Mouse (Mus musculus): Measurements from ENCODE around the gene Ephb3. TPM values are rescaled to one million over a fixed set of nuclear protein-coding genes. Genes with fewer than 3 reads are reported as not detected.

Gene Ephb3
- polyA plus RNA-seq, 1 experiment from 2014 or later, result 13.3 TPM

- H3K4me3 ChIP-seq, result no peak overlapping the region
- H3K27ac ChIP-seq, result no peak overlapping the region; the same call in 1 of the 2 replicates
- no peaks in the 10 kb centered on the region for H3K9me3 ChIP-seq
- peak; percentile 46; the same call in 1 of the 2 replicates for ATAC-seq (ENCODE audit: low FRiP score)
- 13% methylated on average over 5 of the region's 5 CpGs for WGBS
- peaks cover 29% of the 10 kb centered on the region for H3K4me1 ChIP-seq (replicated peaks)
- peaks cover 20% of the 10 kb centered on the region for H3K27me3 ChIP-seq
- H3K36me3 ChIP-seq, result no peaks in the 10 kb centered on the region
- H3K4me2 ChIP-seq, result no peak overlapping the region
- no peak overlapping the region; the same call in 1 of the 2 replicates for H3K9ac ChIP-seq
Measured at GRCm38 (mm10) chr16:21238722-21239121, 34.2 kb downstream of the Ephb3 start.

DNA sequence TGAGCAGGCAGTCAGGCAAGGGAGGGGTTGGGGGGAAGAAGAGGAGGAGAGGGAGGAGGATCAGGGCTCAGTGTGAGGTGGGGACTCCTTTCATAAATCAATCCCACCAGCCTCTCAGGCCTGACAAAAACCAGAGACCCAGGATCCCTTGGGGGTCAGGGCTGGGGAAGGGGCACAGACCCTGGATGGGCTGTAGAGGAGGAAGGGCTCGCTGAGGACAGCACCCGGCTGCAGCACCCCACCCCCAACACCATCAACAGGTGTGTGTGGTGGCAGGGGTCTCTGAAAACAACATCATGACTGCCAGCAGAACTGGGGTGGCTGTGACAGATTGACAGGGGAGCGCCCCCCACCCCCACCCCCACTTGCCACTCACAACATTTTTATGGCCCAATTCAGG, 36.0 kb downstream of the Ephb3 start:
- no peaks in the 10 kb centered on the region for H3K36me3 ChIP-seq
- no peaks in the 10 kb centered on the region for H3K9me3 ChIP-seq
- H3K9ac ChIP-seq, result no peak overlapping the region
- H3K27ac ChIP-seq, result no peak overlapping the region
- peaks cover 34% of the 10 kb centered on the region for H3K4me1 ChIP-seq (replicated peaks)
- ATAC-seq (ENCODE audit: low FRiP score), result no peak
- WGBS, result 59% methylated on average over 3 of the region's 3 CpGs
- H3K27me3 ChIP-seq, result peaks cover 34% of the 10 kb centered on the region
- H3K4me3 ChIP-seq, result no peak overlapping the region
- no peak overlapping the region for H3K4me2 ChIP-seq

DNA sequence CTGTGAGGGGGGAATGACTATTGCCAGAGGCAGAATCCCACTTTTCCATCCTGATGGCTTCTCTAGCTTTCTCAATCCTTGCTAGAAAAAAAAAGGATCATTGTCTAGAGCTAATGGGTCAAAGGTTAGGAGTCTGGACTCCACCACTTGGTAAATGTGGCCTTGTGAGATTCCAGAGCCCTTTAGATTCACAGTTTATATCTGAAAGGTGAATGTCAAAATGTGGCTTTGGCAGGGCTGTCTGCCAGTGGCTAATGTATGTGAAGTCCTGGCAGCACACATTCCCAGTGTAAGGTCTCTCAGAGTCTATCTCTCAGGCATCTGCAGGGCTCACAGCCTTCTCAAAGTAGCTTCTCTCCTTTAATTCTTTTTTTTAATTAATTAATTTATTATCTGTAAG, 36.5 kb downstream of the Ephb3 start:
- Histone ChIP-seq H3K4me2 (no peak overlapping the region), H3K9me3 (no peaks in the 10 kb centered on the region), H3K4me3 (no peak overlapping the region), H3K27me3 (peaks cover 34% of the 10 kb centered on the region), H3K9ac (no peak overlapping the region), H3K36me3 (no peaks in the 10 kb centered on the region), H3K4me1 (replicated peaks) (peaks cover 37% of the 10 kb centered on the region), H3K27ac (no peak overlapping the region)
- no peak for ATAC-seq (ENCODE audit: low FRiP score)

DNA sequence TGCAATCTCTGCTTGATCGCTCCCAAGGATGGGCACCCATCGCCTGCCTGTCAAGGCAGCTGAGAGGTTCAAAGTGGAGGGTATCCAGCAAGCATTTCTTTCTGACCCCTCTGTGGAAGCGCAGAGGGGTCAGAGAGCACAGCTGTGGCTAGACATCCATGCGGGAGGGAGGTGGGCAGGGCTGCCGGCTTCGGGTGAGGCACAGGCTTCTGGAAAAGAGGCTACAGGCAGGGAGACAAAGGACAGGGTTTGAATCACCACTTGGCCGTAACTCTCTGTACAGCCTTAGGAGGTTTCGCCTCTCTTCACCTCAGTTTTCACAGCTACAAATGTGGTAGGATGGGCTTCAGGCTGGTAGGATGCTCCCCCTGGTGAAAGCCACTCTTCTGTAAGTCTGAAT, 38.4 kb downstream of the Ephb3 start:
- Histone ChIP-seq H3K36me3 (no peaks in the 10 kb centered on the region), H3K27ac (no peak overlapping the region)

GRCm38 (mm10) chr16:21244803-21245202, 40.2 kb downstream of the Ephb3 start:
- ATAC-seq (ENCODE audit: low FRiP score), result no peak
- peaks cover 64% of the 10 kb centered on the region for H3K27me3 ChIP-seq
- H3K36me3 ChIP-seq, result no peaks in the 10 kb centered on the region
- no peak overlapping the region for H3K4me3 ChIP-seq
- peaks cover 49% of the 10 kb centered on the region for H3K4me1 ChIP-seq (replicated peaks)
- no peak overlapping the region for H3K4me2 ChIP-seq
- H3K27ac ChIP-seq, result no peak overlapping the region
- 59% methylated on average over 3 of the region's 3 CpGs for WGBS
- no peak overlapping the region for H3K9ac ChIP-seq
- no peaks in the 10 kb centered on the region for H3K9me3 ChIP-seq

More for the DNA sequence above, 38.4 kb downstream of the Ephb3 start:
- Histone ChIP-seq H3K27me3 (peaks cover 51% of the 10 kb centered on the region), H3K9ac (no peak overlapping the region), H3K9me3 (no peaks in the 10 kb centered on the region), H3K4me3 (no peak overlapping the region), H3K4me2 (no peak overlapping the region), H3K4me1 (replicated peaks) (peaks cover 53% of the 10 kb centered on the region)
- 26% methylated on average over 8 of the region's 8 CpGs for WGBS
- no peak for ATAC-seq (ENCODE audit: low FRiP score)

DNA sequence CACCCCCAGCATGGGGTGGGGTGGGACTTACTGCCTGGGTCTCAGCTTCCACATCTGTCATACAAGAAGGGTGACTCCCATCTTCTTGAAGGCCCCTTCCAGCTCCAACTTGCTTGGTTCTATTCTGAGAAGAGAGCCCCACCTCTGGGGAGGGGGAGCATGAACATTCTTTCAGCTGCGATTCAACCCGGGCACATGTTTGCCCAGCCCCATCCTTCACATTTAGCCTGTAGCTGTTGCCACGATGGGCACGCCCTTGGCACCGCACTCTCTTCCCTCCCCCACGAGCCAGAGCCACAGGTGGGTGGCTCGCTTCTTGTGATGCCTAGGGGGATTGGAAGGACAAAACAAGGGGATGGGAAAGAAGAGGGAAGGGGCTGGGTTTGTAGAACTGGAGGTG, 40.8 kb downstream of the Ephb3 start:
- WGBS, result 19% methylated on average over 7 of the region's 7 CpGs
- Histone ChIP-seq H3K9me3 (no peaks in the 10 kb centered on the region), H3K27me3 (peaks cover 70% of the 10 kb centered on the region), H3K4me2 (peak overlapping the region; percentile 81; the same call in 1 of the 2 replicates), H3K36me3 (no peaks in the 10 kb centered on the region), H3K9ac (no peak overlapping the region), H3K27ac (no peak overlapping the region), H3K4me3 (no peak overlapping the region), H3K4me1 (replicated peaks) (peaks cover 45% of the 10 kb centered on the region)
- ATAC-seq (ENCODE audit: low FRiP score), result no peak

GRCm38 (mm10) chr16:21245931-21246390, 41.4 kb downstream of the Ephb3 start:
- Histone ChIP-seq H3K9me3 (no peaks in the 10 kb centered on the region), H3K36me3 (no peaks in the 10 kb centered on the region), H3K27me3 (peaks cover 76% of the 10 kb centered on the region), H3K4me1 (replicated peaks) (peaks cover 42% of the 10 kb centered on the region), H3K27ac (no peak overlapping the region), H3K4me2 (peak overlapping the region; percentile 81), H3K4me3 (peak overlapping the region; percentile 45), H3K9ac (peak overlapping the region; percentile 72)
- peak; percentile 85 for ATAC-seq (ENCODE audit: low FRiP score)
- 0% methylated on average over 27 of the region's 29 CpGs for whole genome bisulfite sequencing

GRCm38 (mm10) chr16:21246391-21247036, 42.0 kb downstream of the Ephb3 start:
- Histone ChIP-seq H3K4me3 (peak overlapping the region; percentile 45), H3K4me1 (replicated peaks) (peaks cover 42% of the 10 kb centered on the region), H3K4me2 (peak overlapping the region; percentile 81), H3K9ac (peak overlapping the region; percentile 72), H3K27ac (no peak overlapping the region), H3K36me3 (no peaks in the 10 kb centered on the region), H3K9me3 (no peaks in the 10 kb centered on the region), H3K27me3 (peaks cover 75% of the 10 kb centered on the region)
- 2% methylated on average over 31 of the region's 33 CpGs for WGBS
- peak; percentile 32 for ATAC-seq (ENCODE audit: low FRiP score)

DNA sequence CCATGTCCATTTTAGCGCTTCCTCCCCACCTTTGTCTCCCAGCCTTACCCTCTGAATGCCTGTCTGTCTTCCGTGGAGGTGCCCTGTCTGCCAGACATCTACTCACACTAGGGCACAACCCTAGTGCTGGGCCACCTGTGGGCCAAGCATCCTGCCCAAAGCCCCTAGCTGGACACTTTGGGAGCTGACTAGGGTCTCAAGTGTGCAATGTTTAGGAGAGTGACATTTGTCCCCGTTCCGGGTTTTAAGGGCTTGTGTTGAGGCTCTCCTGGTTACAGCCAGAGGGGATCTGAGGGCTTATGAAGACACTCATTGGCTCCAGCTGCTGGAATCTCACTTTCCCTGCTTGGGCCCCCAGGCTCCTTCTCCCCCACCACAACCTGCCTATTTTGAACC, 42.5 kb downstream of the Ephb3 start:
- Histone ChIP-seq H3K27ac (no peak overlapping the region), H3K27me3 (peaks cover 71% of the 10 kb centered on the region), H3K36me3 (no peaks in the 10 kb centered on the region), H3K4me1 (replicated peaks) (peaks cover 42% of the 10 kb centered on the region), H3K4me2 (peak overlapping the region; percentile 81), H3K9ac (peak overlapping the region; percentile 72; the same call in 1 of the 2 replicates), H3K4me3 (peak overlapping the region; percentile 45), H3K9me3 (no peaks in the 10 kb centered on the region)
- no peak for ATAC-seq (ENCODE audit: low FRiP score)
- 6% methylated on average over 4 of the region's 4 CpGs for WGBS

DNA sequence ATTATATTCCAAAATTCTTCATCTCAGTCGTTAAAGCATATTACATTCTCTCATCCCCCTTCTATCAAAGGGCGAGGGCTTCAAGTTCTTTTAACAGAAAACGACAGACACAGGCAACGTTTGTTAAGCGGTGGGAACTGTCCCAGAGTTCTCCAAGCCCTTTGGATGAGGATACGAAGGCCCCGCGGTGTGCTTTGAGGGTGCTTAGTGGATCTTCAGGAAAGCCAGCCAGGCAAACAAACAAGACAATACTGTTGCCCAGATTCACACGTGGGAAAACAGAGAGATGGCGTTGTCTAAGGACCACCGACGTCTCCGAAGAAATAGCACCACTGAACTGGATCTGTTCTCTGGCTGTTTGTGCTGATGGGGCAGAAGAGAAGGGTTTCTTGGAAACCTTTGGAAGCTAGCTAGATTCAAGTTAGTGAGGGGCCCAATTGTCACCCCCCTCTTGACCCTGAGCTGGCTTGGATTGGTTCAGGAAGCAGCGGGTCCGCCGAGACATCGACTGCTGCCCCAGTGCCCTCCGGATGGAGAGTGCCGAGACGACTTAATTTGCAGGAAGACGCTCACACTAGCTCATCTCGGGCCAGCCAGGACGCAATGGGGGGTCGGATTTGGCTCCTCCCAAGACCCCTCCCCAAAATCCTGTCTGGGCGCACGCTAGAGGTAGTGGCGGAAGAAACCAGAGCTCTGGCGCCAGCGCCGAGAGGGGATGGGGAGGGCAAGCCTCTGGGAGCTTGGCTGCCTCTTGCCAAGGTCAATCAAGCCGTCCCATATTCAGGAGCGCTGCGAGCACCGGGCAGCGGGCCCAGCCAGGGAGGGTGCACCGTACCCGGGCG, 43.5 kb downstream of the Ephb3 start:
- Histone ChIP-seq H3K27ac (no peak overlapping the region), H3K4me3 (peak overlapping the region; percentile 38), H3K9me3 (no peaks in the 10 kb centered on the region), H3K4me1 (replicated peaks) (peaks cover 39% of the 10 kb centered on the region), H3K9ac (peak overlapping the region; percentile 59), H3K36me3 (no peaks in the 10 kb centered on the region), H3K4me2 (peak overlapping the region; percentile 71), H3K27me3 (peaks cover 68% of the 10 kb centered on the region)
- peak; percentile 37 for ATAC-seq (ENCODE audit: low FRiP score)
- 2% methylated on average over 38 of the region's 38 CpGs for WGBS

DNA sequence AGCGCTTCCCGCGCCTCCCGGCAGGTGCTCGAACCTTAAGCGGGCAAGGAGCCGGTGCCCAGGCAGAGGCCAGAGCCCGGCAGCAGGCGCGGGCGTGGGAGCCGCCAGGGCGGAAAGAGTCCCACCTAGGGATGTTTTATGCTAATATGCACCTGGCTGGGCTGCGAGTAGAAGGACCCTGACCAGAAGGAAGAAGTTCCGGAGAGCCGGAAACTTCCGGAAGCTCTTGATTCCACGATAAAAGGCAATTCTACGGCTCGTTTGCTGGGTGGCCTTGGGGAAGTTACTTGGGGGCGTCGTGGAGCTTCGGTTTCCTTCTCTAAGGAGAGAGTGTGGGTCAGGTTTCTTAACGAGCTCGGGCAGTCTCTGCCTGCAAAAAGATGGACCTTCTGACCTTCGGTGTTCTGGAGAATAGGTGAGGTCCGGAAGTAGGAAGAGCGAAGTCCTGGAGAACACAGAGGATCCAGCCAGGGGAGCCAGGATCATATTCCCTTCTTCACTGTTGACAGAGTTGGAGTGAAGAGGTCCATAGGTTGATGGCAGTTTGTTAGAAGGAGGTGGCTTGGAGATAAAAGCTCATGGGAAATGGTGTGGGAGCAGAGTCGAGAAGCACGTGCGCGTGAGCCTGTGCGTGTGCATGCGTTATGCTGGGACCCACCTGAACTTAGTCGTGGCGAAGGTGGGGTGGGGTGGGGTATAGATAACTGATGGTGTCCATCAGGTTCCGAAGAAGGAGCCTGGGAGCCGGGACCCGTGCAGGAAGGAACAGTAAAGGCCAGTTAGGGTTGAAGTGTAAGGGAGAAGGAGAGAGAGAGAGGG, 44.4 kb downstream of the Ephb3 start:
- Histone ChIP-seq H3K9ac (peak overlapping the region; percentile 59), H3K4me2 (peak overlapping the region; percentile 71), H3K4me1 (replicated peaks) (peaks cover 39% of the 10 kb centered on the region), H3K27ac (no peak overlapping the region), H3K4me3 (peak overlapping the region; percentile 38), H3K36me3 (no peaks in the 10 kb centered on the region), H3K27me3 (peaks cover 60% of the 10 kb centered on the region), H3K9me3 (no peaks in the 10 kb centered on the region)
- ATAC-seq (ENCODE audit: low FRiP score), result no peak
- 5% methylated on average over 39 of the region's 39 CpGs for WGBS

DNA sequence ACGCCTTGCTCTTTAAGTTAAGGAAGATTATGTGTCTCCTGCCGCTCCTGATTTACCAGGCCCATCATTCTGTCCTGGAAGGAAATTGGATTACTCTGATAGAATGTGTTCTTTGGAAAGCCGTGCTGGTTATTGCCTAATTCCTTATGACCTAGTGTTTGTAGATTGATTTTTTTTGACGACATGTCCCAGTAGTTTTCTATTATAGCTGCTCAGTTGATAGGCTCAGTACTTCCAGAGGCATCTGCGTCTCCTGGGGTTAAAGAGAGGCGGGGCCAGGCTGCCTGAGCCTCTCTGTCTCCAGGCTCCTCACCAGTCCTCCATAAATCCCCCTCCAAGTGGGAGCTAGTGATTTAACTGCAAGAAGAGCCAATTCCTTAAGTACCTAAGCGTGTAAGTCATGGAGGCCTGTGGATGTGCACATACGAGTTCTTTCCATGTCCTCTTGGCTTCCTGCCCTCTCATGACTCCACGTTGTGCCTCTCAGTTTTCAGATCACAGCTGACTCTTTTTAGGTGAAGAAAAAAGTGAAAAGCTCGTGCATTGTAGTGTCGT, 47.9 kb downstream of the Ephb3 start:
- peaks cover 17% of the 10 kb centered on the region for H3K4me1 ChIP-seq (replicated peaks)
- no peak overlapping the region for H3K27ac ChIP-seq
- no peak for ATAC-seq (ENCODE audit: low FRiP score)
- H3K4me3 ChIP-seq, result no peak overlapping the region
- H3K4me2 ChIP-seq, result no peak overlapping the region
- H3K36me3 ChIP-seq, result no peaks in the 10 kb centered on the region
- no peaks in the 10 kb centered on the region for H3K9me3 ChIP-seq
- peaks cover 34% of the 10 kb centered on the region for H3K27me3 ChIP-seq
- no peak overlapping the region for H3K9ac ChIP-seq
- 54% methylated on average over 11 of the region's 11 CpGs for WGBS

Data from hindbrain, embryonic 13.5 days (tissue).